Mouse (Mus musculus) c-Kit-positive CD71-positive TER-119-negative erythroid progenitor cells, embryonic 14.5 days (primary cell): Measurements from ENCODE around the gene Nat8f2.
A peak's percentile ranks its signal among the peaks of the same experiment; 100 is the strongest.
"Not testable (repeated sequence)": the region's sequence is repeated elsewhere in the genome, so short reads cannot be mapped to it uniquely, and the experiment has no call there.

Source experiments
- DNase-seq: peaks from one replicate; pipeline ENCODE4 v3.0.0-alpha.2; 2013; ENCODE audit warnings: low read depth

Nat8f2 gene

GRCm38 (mm10) chr6:85863840-85864239, 5.1 kb downstream of the Nat8f2 start:
- DNase-seq, result no peak

- DNase-seq, result no peak
Observed at GRCm38 (mm10) chr6:85863136-85863535, 5.8 kb downstream of the Nat8f2 start.

- DNase-seq, result no peak
Observed at GRCm38 (mm10) chr6:85862565-85862964, 6.4 kb downstream of the Nat8f2 start.

DNA sequence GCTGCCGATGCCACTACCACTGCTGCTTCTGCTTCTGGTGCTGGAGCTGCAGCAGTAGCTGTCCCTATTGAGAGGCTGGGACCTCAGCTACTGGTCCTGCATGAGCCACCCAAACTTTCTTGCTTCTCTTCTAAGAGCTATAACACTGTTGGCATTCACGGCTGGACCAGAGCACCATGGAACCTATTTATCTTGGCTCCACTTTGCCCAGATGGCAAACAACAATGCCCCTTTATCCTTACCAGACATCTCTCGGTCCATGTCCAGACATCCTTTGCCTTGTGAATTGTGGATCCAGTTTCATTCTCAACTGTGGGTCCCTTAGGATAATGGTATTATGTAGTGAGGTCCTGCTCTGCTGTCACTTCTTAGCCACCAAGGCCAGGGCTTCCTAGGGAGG, 7.7 kb downstream of the Nat8f2 start:
- DNase-seq, result no peak

DNA sequence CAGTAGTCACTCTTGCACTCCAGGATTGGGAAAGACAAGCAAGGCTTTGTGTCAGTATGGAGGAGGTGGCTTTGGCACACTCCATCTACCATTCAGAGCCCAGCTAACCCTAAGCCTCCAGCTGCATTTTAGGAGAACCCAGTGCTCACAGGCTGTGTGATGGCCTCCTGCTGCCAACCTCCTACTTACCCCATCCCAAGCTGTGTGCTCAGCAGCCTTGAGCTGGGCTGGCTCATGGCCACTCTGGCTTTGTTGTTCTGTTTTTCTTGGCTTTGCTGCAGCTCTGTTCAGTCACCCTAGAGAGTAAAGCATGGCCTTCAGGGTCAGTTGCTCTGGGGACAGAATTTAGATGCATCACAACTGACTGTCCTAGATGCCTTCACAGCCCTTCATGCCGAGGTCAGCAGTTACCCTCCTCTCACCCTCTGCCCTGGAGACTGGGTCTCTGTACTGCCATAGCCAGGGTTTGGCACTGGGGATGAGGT, 12.7 kb downstream of the Nat8f2 start:
- DNase-seq, result no peak

DNA sequence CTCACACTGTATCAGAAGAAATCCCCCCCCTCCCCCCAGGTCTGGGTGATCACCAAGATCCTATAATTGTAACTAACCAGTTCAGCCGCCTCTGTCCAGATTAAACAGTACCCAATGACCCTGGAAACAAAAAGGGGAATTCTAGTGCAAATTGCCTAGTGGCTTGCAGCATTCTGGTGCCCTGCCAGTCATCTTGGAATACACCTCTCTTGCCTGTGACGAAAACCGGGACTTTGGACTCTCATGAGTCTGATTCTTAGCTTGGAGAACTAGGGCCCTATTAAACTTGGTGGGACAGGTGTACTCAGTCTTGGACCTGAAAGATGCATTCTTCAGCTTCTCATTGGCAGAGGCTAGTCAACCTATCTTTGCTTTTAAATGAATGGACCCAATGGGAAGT, 15.5 kb downstream of the Nat8f2 start:
- DNase-seq, result no peak

DNA sequence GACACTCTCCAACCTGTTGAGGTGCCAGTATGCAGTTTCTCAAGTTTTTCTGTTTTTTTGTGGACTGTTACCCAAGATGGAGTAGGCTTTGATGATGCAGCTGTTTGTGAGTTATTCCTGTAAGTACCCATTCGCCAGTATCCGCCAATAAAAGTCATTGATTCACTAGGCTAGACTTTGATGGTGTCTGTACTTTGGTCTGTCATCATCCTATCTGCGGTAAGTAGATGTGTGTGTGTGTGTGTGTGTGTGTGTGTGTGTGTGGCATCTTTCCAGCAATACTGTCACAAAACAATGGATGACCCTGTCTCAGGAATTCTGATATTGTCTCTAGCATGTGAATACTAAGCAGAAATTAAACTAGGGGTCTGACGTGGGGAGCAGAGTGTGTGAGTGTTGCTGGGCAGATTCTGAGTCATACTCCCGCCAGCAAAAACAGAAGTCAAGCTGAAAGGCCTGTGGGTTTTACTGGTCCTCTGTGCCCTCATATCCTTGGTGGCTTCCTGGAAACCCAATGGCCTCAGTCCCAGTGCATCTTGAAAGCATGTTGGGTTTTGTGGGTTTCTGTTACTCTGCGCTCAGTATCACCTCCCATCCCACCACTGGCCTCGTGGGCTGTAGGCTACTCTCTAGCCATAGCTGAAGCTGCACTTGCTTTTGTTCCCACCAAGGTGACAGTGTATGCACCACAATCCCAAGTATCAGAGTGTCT, 17.7 kb downstream of the Nat8f2 start:
- no peak for DNase-seq

DNA sequence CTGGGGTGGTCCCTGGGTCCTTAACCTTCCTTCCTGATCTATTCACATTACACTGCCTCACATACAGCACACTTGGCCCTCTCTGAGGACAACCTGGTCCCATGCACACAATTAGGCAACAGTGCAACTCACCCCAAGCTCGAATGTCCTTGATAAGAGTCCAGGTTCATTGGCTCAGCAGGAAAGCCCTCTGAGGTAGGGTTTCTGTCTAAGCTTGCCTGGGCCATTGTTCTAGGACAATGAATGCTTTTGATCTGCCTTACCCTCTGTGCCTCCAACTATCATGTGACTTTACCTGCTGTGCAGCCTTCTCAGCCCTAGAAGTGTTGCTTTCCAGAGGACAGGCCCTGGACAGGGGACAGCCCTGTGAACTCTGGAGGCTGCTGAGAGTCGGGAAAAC, 19.7 kb downstream of the Nat8f2 start:
- DNase-seq, result no peak

GRCm38 (mm10) chr6:85848140-85848539, 20.8 kb downstream of the Nat8f2 start:
- no peak for DNase-seq

DNA sequence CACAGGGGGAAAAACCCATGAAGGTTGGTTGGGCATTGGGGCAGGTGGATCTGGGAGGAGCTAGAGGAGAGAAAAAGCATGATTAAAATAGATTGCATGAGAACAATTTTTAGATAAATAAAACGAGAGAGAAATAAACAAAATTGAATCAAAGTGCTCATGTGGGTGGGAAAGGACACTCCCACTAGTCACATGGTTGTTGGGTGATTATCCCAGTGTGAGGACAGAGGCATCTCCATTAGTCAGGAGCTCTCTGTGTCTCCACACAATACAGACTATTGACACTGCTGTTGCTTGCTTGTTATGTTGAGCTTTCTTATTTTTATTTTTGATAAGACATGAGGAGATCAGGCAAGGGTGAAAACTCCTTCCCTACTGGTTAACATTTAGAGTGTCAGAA, 22.0 kb downstream of the Nat8f2 start:
- DNase-seq, result no peak

- DNase-seq, result not testable (repeated sequence)
Observed at GRCm38 (mm10) chr6:85843677-85844458, 25.1 kb downstream of the Nat8f2 start.

DNA sequence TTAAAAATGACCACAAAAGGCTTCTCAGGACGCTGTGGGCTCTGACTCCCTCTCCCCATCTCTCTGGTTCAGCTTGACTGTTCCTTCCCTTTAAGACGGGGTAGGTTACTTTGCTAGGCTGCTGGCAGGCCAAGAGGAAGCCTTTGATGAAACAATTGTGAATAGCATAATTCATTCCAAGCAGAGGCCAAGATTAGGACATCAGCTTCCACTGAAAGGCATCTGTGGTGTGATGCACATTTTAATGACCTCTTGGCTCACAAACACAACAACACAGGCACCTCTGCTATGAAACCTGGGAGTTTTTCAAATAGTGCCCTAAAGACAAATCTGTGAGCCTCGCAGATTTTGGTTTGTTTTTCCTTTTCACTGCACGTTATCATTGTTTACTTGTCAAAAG, 29.0 kb downstream of the Nat8f2 start:
- no peak for DNase-seq

GRCm38 (mm10) chr6:85838674-85839073, 30.3 kb downstream of the Nat8f2 start:
- no peak for DNase-seq

DNA sequence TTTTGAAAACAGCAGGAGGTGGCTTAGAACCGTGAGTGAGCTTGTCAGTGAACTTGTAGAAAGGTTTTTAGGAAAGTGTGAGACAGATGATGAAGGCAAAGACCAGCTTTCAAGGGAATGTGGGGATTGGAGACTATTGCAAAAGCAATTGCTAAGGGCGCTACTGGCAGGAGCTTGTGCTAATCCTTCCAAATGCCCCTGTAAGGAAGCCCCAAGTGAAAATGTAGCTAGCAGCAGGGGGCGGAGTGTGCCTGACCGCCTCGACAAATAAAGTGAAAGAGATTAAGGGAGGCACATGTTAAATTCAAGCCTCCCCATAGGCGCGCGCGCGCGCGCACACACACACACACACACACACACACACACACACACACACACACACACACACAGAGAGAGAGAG, 31.7 kb downstream of the Nat8f2 start:
- not testable (repeated sequence) for DNase-seq

GRCm38 (mm10) chr6:85836827-85837226, 32.1 kb downstream of the Nat8f2 start:
- peak; percentile 1 for DNase-seq

- DNase-seq, result not testable (repeated sequence)
Observed at GRCm38 (mm10) chr6:85836098-85836497, 32.9 kb downstream of the Nat8f2 start.

DNA sequence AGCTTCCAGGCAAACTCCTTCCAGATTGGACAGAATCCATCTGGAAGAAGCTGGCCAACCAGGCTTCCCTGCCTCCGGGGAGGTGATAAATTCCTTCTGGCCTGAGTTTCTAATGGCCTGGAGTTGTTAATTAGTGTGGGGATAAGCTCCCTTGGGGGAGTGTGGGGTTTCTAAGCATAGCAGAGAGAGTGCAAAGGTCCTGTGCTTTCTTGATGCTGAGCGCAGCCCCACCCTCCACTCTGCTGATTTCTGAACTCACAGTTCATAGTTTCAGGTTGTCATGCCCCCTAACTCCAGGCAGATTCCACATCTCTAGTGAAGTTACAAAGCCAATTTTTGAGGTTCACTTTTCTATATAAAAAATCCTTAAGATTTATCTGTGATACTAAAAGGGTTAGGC, 33.9 kb downstream of the Nat8f2 start:
- DNase-seq, result not testable (repeated sequence)

DNA sequence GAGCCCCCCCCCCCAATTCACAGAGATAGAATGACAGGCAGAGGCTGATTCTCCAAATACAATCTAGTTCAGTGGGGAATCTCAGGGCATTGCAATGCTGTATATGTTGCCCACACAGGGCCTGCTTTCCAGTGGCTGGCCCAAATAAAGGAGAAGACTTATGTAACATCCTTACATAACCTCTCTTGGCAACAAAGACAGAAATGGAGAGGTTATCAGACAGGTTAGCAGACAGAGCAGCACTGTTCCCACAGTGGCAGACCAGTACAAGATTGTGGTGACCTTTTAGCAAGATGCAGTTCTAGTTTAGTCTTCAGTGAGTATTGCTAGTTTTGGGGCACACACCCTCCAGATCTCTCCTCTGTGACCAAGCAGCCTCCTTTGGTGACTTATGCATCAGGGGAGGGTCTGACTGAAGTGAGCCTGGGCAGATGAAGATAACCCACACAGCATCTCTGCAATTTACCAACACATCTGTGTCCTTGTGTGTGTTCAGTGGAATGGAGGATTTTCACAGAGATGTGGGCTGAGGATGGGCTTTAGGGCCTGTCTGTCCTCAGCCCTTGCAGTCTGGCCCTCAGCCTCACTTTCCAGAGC, 34.4 kb downstream of the Nat8f2 start:
- DNase-seq, result not testable (repeated sequence)

DNA sequence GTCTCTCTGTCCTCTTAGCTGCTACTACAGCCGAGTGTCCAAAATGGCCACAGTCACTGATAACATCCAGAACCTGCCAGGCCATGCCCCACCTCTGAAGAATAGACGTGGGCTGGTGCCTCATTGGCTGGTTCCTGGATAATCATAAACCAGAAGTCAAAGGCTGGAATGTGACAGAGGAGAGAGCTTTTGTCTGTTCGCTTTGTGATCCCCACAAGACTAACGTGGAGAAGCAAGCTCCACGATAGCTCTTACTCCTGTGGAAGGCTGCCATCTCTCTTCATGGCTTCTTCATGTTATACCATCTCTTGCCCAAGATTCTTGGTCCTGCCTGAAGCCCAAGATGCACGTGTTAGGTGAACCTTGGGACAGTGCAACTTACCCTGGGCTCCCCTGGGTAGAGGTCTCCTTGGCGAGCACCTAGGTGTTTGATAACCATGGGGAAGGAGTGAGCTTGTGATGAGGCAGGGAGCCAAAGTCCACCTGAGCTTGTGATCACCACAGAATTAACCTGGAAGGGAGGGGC, 37.1 kb downstream of the Nat8f2 start, which contains the start of gene Nat8:
Gene Nat8, minus strand, starts transcription at position 287 of the 526 bp plus-strand sequence.
- no peak for DNase-seq

DNA sequence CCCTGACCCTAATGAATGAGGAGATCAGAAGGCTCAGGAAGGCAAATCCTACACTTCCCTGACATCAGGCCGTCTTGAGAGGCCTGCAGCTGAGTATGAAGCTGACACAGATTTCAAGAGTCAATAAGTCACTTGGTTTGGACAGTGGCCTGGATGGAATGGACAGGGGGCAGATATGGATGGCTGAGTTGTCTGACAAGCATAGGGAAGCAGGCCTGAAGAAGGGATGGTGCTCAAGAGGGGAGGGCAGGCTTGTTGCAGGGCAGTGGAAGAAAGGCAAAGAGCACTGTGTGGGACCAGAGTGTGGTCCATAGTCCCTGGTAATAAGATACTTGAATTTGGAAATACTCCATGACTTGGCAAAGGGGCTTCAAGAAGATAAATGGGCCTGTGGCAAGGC, 39.5 kb downstream of the Nat8f2 start:
- DNase-seq, result no peak

GRCm38 (mm10) chr6:85825886-85826285, 43.1 kb downstream of the Nat8f2 start:
- DNase-seq, result no peak

DNA sequence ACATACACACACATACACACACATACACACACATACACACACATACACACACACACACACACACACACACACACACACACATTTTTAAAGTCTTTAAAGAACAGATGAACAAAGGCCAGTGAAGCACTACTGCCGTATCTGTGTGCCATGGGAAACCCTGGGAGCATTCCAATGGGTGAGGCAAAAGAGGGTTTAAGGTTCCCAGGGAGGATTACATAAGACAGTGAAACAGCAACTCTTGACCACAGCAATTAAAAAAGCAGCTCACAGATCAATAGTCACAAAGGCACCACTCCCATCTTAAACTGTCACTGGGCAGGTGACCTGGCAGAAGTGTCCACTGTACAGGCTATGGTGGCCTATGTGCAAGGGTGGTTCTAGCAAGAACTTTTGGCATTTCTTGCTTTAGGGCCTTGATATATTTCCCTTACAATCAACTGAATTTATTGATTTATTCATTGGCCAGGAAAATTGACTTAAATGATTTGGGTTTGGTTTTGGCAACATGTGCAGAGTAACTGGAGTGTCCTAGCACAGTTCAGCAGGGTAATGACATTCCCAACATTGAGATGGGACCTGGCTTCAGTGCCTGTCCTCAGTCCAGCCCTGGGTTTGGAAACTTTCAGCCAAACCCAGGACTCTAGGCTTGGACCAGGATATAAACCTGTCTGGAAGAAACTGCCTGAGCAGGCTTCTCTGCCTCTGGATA, 45.4 kb downstream of the Nat8f2 start:
- no peak for DNase-seq
